Mouse (Mus musculus) kidney, adult 2 months (tissue): Measurements from ENCODE around the gene Scaf1.

Experiments used
- CTCF ChIP-seq: fragments of 200-500 bp; conservative IDR thresholded peaks from 2 replicates; pipeline ENCODE4 v1.5.1; 2011; ENCODE audit warnings: low read depth, mild to moderate bottlenecking, control low read depth, low read length, moderate library complexity, mixed read lengths; ENCODE audit not compliant: insufficient read depth, insufficient read length
- POLR2A ChIP-seq: fragments of 200-500 bp; IDR thresholded peaks from one replicate; pipeline ENCODE4 v1.6.1; 2011; ENCODE audit warnings: low read depth, low read length, control low read depth

- TF ChIP-seq CTCF, result no peak
- no peak for TF ChIP-seq POLR2A
These were observed 31.4 kb downstream of the Scaf1 start for GRCm38 (mm10) chr7:44984833-44985164.
